Mouse (Mus musculus): ENCODE measurements around the gene Pias3. TPM values are rescaled to one million over a fixed set of nuclear protein-coding genes. Genes with fewer than 3 reads are reported as not detected.
"Not testable (repeated sequence)": the region's sequence is repeated elsewhere in the genome, so short reads cannot be mapped to it uniquely, and the experiment has no call there.

The Pias3 gene
- polyA plus RNA-seq, 1 experiment from 2014 or later, result 47.0 TPM

DNA sequence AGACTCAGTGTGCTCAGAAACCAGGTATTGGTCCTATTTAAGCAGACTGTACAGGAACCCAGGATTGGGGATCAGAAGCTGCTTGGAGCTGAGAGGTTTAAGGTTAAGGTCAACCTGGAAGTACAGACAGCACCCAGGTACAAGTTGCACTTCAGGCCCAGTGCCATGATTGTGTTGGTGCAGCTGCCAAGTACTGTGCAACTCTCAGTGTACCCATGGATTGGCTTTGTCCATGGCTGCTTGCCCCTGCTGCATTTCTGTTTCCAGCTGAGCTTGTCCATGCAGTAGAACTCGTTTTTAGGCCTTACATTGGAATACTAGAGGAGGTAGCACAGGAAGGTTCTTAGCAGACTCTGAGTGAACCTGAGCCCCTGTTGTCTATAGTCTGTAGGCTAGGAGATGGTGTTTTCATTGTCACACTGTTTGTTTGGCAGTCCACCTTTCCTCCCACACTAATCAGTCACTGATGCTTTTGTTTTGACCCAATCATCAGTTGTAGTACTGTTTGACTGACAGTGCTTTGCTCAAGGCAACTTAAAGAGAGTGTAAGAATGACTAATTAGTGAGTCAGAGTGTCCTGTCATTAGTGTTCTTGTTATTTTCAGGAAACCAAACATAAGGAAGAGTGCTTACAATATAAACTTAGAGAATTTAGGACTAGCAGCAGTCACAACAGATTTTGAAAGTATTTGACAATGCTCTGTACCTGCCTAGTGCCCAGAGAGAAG, 41.0 kb downstream of the Pias3 start:
- Histone ChIP-seq H3K27me3 (no peaks in the 10 kb centered on the region), H3K4me2 (replicated peaks) (no peak overlapping the region), H3K27ac (replicated peaks) (no peak overlapping the region), H3K9me3 (no peaks in the 10 kb centered on the region), H3K4me1 (peaks cover 8% of the 10 kb centered on the region; the same call in 1 of the 2 replicates), H3K9ac (replicated peaks) (no peak overlapping the region), H3K4me3 (no peak overlapping the region), H3K36me3 (no peaks in the 10 kb centered on the region)
- no peak for ATAC-seq (ENCODE audit: low FRiP score, low read depth)
- 59% methylated on average over 1 of the region's 1 CpGs for WGBS

GRCm38 (mm10) chr3:96737995-96738394, 41.8 kb downstream of the Pias3 start:
- Histone ChIP-seq H3K27ac (replicated peaks) (no peak overlapping the region), H3K4me3 (no peak overlapping the region), H3K36me3 (no peaks in the 10 kb centered on the region), H3K4me1 (peaks cover 8% of the 10 kb centered on the region; the same call in 1 of the 2 replicates), H3K9ac (replicated peaks) (no peak overlapping the region), H3K27me3 (no peaks in the 10 kb centered on the region), H3K4me2 (replicated peaks) (no peak overlapping the region), H3K9me3 (no peaks in the 10 kb centered on the region)
- WGBS, result 90% methylated on average over 1 of the region's 1 CpGs
- no peak for ATAC-seq (ENCODE audit: low FRiP score, low read depth)

GRCm38 (mm10) chr3:96740279-96740678, 44.1 kb downstream of the Pias3 start:
- H3K9me3 ChIP-seq; ATAC-seq (ENCODE audit: low FRiP score, low read depth); H3K27me3 ChIP-seq; H3K9ac ChIP-seq (replicated peaks); H3K4me1 ChIP-seq; H3K4me2 ChIP-seq (replicated peaks); H3K36me3 ChIP-seq; H3K27ac ChIP-seq (replicated peaks); H3K4me3 ChIP-seq: not testable (repeated sequence)

DNA sequence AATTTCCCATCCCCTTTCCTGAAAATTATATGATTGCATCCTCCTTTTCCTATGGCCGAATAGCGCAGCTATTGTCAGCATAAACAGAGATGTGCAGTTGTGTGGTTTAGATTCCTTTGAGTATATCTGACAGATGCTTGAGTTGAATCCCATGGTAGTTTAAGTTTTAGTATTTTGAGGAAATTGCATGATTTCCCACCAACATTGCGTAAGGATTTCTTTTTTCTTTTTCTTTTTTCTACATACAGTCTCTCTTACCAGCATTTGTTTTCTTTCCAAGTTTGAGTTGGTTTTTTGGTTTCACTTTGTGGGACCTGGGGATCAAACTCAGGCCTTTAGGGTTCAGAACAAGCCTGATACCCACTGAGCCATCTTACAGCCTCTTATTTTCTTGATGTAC, 48.2 kb downstream of the Pias3 start:
- no peak for ATAC-seq (ENCODE audit: low FRiP score, low read depth)
- Histone ChIP-seq H3K27ac (replicated peaks) (no peak overlapping the region), H3K36me3 (no peaks in the 10 kb centered on the region), H3K4me2 (replicated peaks) (no peak overlapping the region), H3K27me3 (no peaks in the 10 kb centered on the region), H3K4me1 (no peaks in the 10 kb centered on the region), H3K9ac (replicated peaks) (no peak overlapping the region), H3K4me3 (no peak overlapping the region), H3K9me3 (no peaks in the 10 kb centered on the region)
- WGBS, result 97% methylated on average over 3 of the region's 3 CpGs

DNA sequence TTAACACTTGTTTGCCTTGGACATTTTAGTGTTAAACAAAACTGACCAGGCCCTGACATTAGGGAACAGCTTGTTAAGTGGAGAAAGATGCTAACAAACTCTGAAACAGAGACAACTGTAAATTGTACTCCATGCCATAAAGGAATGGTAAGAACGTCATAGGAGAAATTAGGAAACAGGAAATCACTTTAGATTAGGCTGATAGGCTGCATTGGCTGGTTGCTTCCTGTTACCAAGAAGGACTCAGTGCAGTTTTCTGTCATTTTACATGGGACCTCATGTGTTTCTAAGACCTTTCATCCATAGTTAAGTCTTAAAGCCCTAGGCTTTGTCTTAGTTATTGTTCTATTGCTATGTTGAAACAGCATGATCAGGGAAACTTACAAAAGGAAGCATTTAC, 50.6 kb downstream of the Pias3 start:
- ATAC-seq (ENCODE audit: low FRiP score, low read depth), result no peak
- H3K4me1 ChIP-seq, result no peaks in the 10 kb centered on the region
- H3K27me3 ChIP-seq, result no peaks in the 10 kb centered on the region
- H3K4me3 ChIP-seq, result no peak overlapping the region
- H3K9ac ChIP-seq (replicated peaks), result no peak overlapping the region
- no peak overlapping the region for H3K4me2 ChIP-seq (replicated peaks)
- no peak overlapping the region for H3K27ac ChIP-seq (replicated peaks)
- no peaks in the 10 kb centered on the region for H3K9me3 ChIP-seq
- WGBS, result 92% methylated on average over 1 of the region's 1 CpGs
- no peaks in the 10 kb centered on the region for H3K36me3 ChIP-seq

Other genes with a start within 250 kb of the Pias3 start
- gene BC107364, start 244.1 kb upstream of the Pias3 start, polyA plus RNA-seq (2016; fragmentation: Nextera tagmentation; extraction: Ambion mirVana), result 0.26 TPM in 1 of 2 replicates, not detected in the other
- gene Hfe2, start 171.2 kb upstream of the Pias3 start, polyA plus RNA-seq (2016; fragmentation: Nextera tagmentation; extraction: Ambion mirVana), result 0.89 and 1.0 TPM in 2 replicates
- gene Txnip, start 138.4 kb upstream of the Pias3 start, polyA plus RNA-seq (2016; fragmentation: Nextera tagmentation; extraction: Ambion mirVana), result 52.7 and 53.6 TPM in 2 replicates
- gene Gm16253, start 119.4 kb upstream of the Pias3 start, polyA plus RNA-seq (2016; fragmentation: Nextera tagmentation; extraction: Ambion mirVana), result 1.6 and 2.0 TPM in 2 replicates
- 35.8 and 44.3 TPM in 2 replicates for gene Polr3gl, start 102.2 kb upstream of the Pias3 start, polyA plus RNA-seq (2016; fragmentation: Nextera tagmentation; extraction: Ambion mirVana)
- 2.6 and 2.7 TPM in 2 replicates for gene Ankrd34a, start 99.7 kb upstream of the Pias3 start, polyA plus RNA-seq (2016; fragmentation: Nextera tagmentation; extraction: Ambion mirVana)
- gene Lix1l, start 95.2 kb upstream of the Pias3 start, polyA plus RNA-seq (2016; fragmentation: Nextera tagmentation; extraction: Ambion mirVana), result 5.6 and 6.8 TPM in 2 replicates
- gene Rbm8a, start 66.5 kb upstream of the Pias3 start, polyA plus RNA-seq (2016; fragmentation: Nextera tagmentation; extraction: Ambion mirVana), result 163 and 166 TPM in 2 replicates
- gene Pex11b, start 61.0 kb upstream of the Pias3 start, polyA plus RNA-seq (2016; fragmentation: Nextera tagmentation; extraction: Ambion mirVana), result 45.2 and 46.5 TPM in 2 replicates
- 0.08 TPM in 1 of 2 replicates, not detected in the other for gene Gm42957, start 60.9 kb upstream of the Pias3 start, polyA plus RNA-seq (2016; fragmentation: Nextera tagmentation; extraction: Ambion mirVana)
- 0.75 and 0.85 TPM in 2 replicates for gene Itga10, start 50.8 kb upstream of the Pias3 start, polyA plus RNA-seq (2016; fragmentation: Nextera tagmentation; extraction: Ambion mirVana)
- 0.33 and 0.40 TPM in 2 replicates for gene Ankrd35, start 26.3 kb upstream of the Pias3 start, polyA plus RNA-seq (2016; fragmentation: Nextera tagmentation; extraction: Ambion mirVana)
- gene Nudt17, start 12.2 kb downstream of the Pias3 start, polyA plus RNA-seq (2016; fragmentation: Nextera tagmentation; extraction: Ambion mirVana), result 12.6 and 13.0 TPM in 2 replicates
- gene Polr3c, start 31.2 kb downstream of the Pias3 start, polyA plus RNA-seq (2016; fragmentation: Nextera tagmentation; extraction: Ambion mirVana), result 38.0 and 42.9 TPM in 2 replicates
- gene Rnf115, start 31.3 kb downstream of the Pias3 start, polyA plus RNA-seq (2016; fragmentation: Nextera tagmentation; extraction: Ambion mirVana), result 89.0 and 89.6 TPM in 2 replicates
- gene Pdzk1, start 132.9 kb downstream of the Pias3 start, polyA plus RNA-seq (2016; fragmentation: Nextera tagmentation; extraction: Ambion mirVana), result 0.35 TPM in 1 of 2 replicates, not detected in the other
- 0.06 and 0.09 TPM in 2 replicates for gene Cd160, start 133.0 kb downstream of the Pias3 start, polyA plus RNA-seq (2016; fragmentation: Nextera tagmentation; extraction: Ambion mirVana)
- gene Gja5, start 208.3 kb downstream of the Pias3 start, polyA plus RNA-seq (2016; fragmentation: Nextera tagmentation; extraction: Ambion mirVana), result 4.7 and 5.4 TPM in 2 replicates
- gene Gpr89, start 209.0 kb downstream of the Pias3 start, polyA plus RNA-seq (2016; fragmentation: Nextera tagmentation; extraction: Ambion mirVana), result 34.0 and 41.3 TPM in 2 replicates
- gene Gja8, start 229.6 kb downstream of the Pias3 start, polyA plus RNA-seq (2016; fragmentation: Nextera tagmentation; extraction: Ambion mirVana), result 0.03 TPM in 1 of 2 replicates, not detected in the other